ENCODE assay signal across 9 mouse cellular contexts in the genomic region with DNA sequence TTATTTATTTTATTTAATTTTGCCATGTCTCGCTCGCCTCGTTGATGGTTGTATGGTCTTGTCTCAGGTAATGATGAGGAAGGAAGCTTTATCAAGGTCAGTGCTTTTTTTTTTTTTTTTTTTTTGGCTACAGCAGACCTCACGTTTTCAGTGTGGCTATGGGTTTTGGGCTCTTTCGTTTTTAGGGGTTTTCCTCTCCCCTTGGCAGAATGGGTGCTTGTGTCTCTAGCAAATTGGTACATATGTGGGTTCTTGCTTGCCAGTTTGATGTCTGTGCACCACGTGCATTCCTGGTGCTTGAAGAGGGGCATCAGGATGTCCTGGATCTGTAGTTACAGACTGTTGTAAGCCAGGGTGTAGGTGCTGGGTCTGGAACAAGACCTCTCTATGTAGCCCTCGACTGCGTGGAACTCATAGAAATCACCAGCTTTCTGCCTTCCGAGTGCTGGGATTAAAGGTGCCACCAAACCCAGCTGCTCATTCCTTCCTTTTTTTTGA. TPM values are rescaled to one million over a fixed set of nuclear protein-coding genes. Genes with fewer than 3 reads are reported as not detected.
A peak's percentile ranks its signal among the peaks of the same experiment; 100 is the strongest.
DNase-seq lines count a peak whose midpoint lies in the region; ATAC-seq and TF ChIP-seq lines count a peak whose summit lies in the region.
"Had no signal": no experiment of that assay in that cellular context is flagged by ENCODE, and none has a peak within 500 bp of the region (broad histone marks: within the 10 kb centered on the region; RNA-seq: fewer than 3 reads in every experiment).

No protein-coding gene starts in this region.

- H3K9me3 ChIP-seq in embryonic facial prominence, embryonic 14.5 days (ENCODE audit: control insufficient read depth, low read length), result no peaks in the 10 kb centered on the region
- no peaks in the 10 kb centered on the region for H3K9me3 ChIP-seq in limb, embryonic 11.5 days (ENCODE audit: control insufficient read depth, low read length)

- peak overlapping the region; percentile 77 for H3K4me3 ChIP-seq in left cerebral cortex, adult 2 months
- peak overlapping the region; percentile 98 for H3K4me3 ChIP-seq in embryonic facial prominence, embryonic 14.5 days (ENCODE audit: low read depth, low read length)
- peak overlapping the region; percentile 92 for H3K4me3 ChIP-seq in limb, embryonic 11.5 days (ENCODE audit: low read depth, low read length)
- peak overlapping the region; percentile 4; the same call in 1 of the 2 replicates for H3K4me3 ChIP-seq in olfactory bulb, adult 2 months (ENCODE audit: insufficient read depth, low read depth, low read length)

- ATAC-seq in embryonic facial prominence, embryonic 14.5 days (ENCODE audit: low read depth), result no peak
- no peak for ATAC-seq in limb, embryonic 11.5 days (ENCODE audit: insufficient number of reproducible peaks, low FRiP score, low TSS enrichment, low read depth)
- no peak for ATAC-seq in inflammation-experienced regulatory T-cells, adult 6 months

- peaks cover 6% of the 10 kb centered on the region; the same call in 1 of the 2 replicates for H3K4me1 ChIP-seq in embryonic facial prominence, embryonic 14.5 days (ENCODE audit: control insufficient read depth, insufficient read depth, low read length)
- 0 out of 2 replicates have a peak, but pooled peaks cover 2% of the 10 kb centered on the region for H3K4me1 ChIP-seq in limb, embryonic 11.5 days (ENCODE audit: control insufficient read depth, insufficient read depth, low read length)
- peaks cover 14% of the 10 kb centered on the region for H3K4me1 ChIP-seq in olfactory bulb, adult 2 months (ENCODE audit: control insufficient read depth, insufficient read depth, low read length)

- H3K27me3 ChIP-seq in embryonic facial prominence, embryonic 14.5 days (replicated peaks; ENCODE audit: control insufficient read depth, insufficient read depth, low read length), result no peaks in the 10 kb centered on the region
- no peaks in the 10 kb centered on the region for H3K27me3 ChIP-seq in limb, embryonic 11.5 days (ENCODE audit: control insufficient read depth, insufficient read depth, low read length)

- no peak for DNase-seq in left cerebral cortex, adult 2 months (ENCODE audit: extremely low spot score in 1 of 2, low spot score in 2 of 2)
- no peak for DNase-seq in left cerebral cortex, postnatal 36 days (ENCODE audit: low spot score in 2 of 2)
- DNase-seq in embryonic facial prominence, embryonic 14.5 days (ENCODE audit: low spot score), result no peak
- no peak for DNase-seq in limb, embryonic 11.5 days (ENCODE audit: low spot score)
- DNase-seq in c-Kit-positive CD71-positive TER-119-positive erythroid progenitor cells, embryonic 14.5 days (ENCODE audit: low spot score), result no peak
- DNase-seq in cerebellum, adult 9-11 months, result no peak
- DNase-seq: kidney, postnatal 25 days had no signal

- TF ChIP-seq CTCF in left cerebral cortex, adult 2 months (IDR thresholded peaks at IDR 0.05), result no peak
- TF ChIP-seq CTCF in olfactory bulb, adult 2 months (IDR thresholded peaks at IDR 0.05; ENCODE audit: insufficient read depth, low read depth, low read length), result no peak

- 51% methylated on average over 9 of the region's 9 CpGs for WGBS in embryonic facial prominence, embryonic 14.5 days
- WGBS in limb, embryonic 11.5 days, result 64% methylated on average over 9 of the region's 9 CpGs
- 35% methylated on average over 9 of the region's 9 CpGs for WGBS in olfactory bulb, adult 2 months

- H3K9ac ChIP-seq in embryonic facial prominence, embryonic 14.5 days (ENCODE audit: low read depth, low read length), result peak overlapping the region; percentile 87
- H3K9ac ChIP-seq in limb, embryonic 11.5 days (ENCODE audit: low read length), result no peak overlapping the region; the same call in 1 of the 2 replicates

- peaks cover 9% of the 10 kb centered on the region for H3K36me3 ChIP-seq in embryonic facial prominence, embryonic 14.5 days (ENCODE audit: control insufficient read depth, insufficient read depth, low read length)
- peaks cover 7% of the 10 kb centered on the region; the same call in 1 of the 2 replicates for H3K36me3 ChIP-seq in limb, embryonic 11.5 days (ENCODE audit: control insufficient read depth, insufficient read depth, low read length)

- intact Hi-C loops in left cerebral cortex, adult 2 months (cut with DNase I), result no loop called here
- intact Hi-C loops in left cerebral cortex, postnatal 36 days (cut with DNase I), result no loop called here

- no peak overlapping the region for H3K27ac ChIP-seq in left cerebral cortex, adult 2 months
- H3K27ac ChIP-seq in embryonic facial prominence, embryonic 14.5 days (replicated peaks; ENCODE audit: low read depth, low read length), result no peak overlapping the region
- H3K27ac ChIP-seq in limb, embryonic 11.5 days (replicated peaks; ENCODE audit: low read depth, low read length), result no peak overlapping the region
- H3K27ac ChIP-seq in olfactory bulb, adult 2 months (ENCODE audit: insufficient read depth, low read depth, low read length), result no peak overlapping the region

- peak overlapping the region; percentile 87 for H3K4me2 ChIP-seq in embryonic facial prominence, embryonic 14.5 days (ENCODE audit: low read depth, low read length)
- peak overlapping the region; percentile 69 for H3K4me2 ChIP-seq in limb, embryonic 11.5 days (ENCODE audit: low read depth, severe bottlenecking)

- TF ChIP-seq POLR2A in olfactory bulb, adult 2 months (IDR thresholded peaks at IDR 0.05; ENCODE audit: insufficient read depth, low read depth, low read length), result no peak

RNA-seq across cellular contexts. Expression of gene Naa25, which starts 1.3 kb away (rescaled TPM):
- total RNA-seq in left cerebral cortex, adult 2 months (2021), result 10 to 100 TPM; 42.9 to 43.3 TPM
- total RNA-seq in left cerebral cortex, postnatal 36 days (2021), result 10 to 100 TPM; 39.4 to 40.7 TPM
- polyA plus RNA-seq in embryonic facial prominence, embryonic 14.5 days (2014; fragmentation: Nextera tagmentation; extraction: Ambion mirVana), result 38.0 and 40.3 TPM in 2 replicates
- polyA plus RNA-seq in limb, embryonic 11.5 days (2014; fragmentation: Nextera tagmentation; extraction: Ambion mirVana), result 42.6 and 47.0 TPM in 2 replicates
- not detected in 2 replicates for polyA plus RNA-seq in olfactory bulb, adult 2 months (2012; ENCODE audit: insufficient read depth, insufficient read length, low replicate concordance, missing spikeins)
- 10 to 100 TPM; 26.1 to 40.4 (median 35.0) TPM for polyA plus RNA-seq in inflammation-experienced regulatory T-cells, adult 6 months (2017; shearing (Covaris generic))

RNA-seq across cellular contexts. Expression of gene Trafd1, which starts 13.6 kb away (rescaled TPM):
- total RNA-seq in left cerebral cortex, adult 2 months (2021), result 10 to 100 TPM; 78.9 to 81.2 TPM
- 10 to 100 TPM; 83.3 to 93.0 TPM for total RNA-seq in left cerebral cortex, postnatal 36 days (2021)
- polyA plus RNA-seq in embryonic facial prominence, embryonic 14.5 days (2014; fragmentation: Nextera tagmentation; extraction: Ambion mirVana), result 71.8 and 75.8 TPM in 2 replicates
- polyA plus RNA-seq in limb, embryonic 11.5 days (2014; fragmentation: Nextera tagmentation; extraction: Ambion mirVana), result 59.7 and 66.6 TPM in 2 replicates
- not detected in 2 replicates for polyA plus RNA-seq in olfactory bulb, adult 2 months (2012; ENCODE audit: insufficient read depth, insufficient read length, low replicate concordance, missing spikeins)
- 10 to 100 TPM; 31.6 to 50.8 (median 39.1) TPM for polyA plus RNA-seq in inflammation-experienced regulatory T-cells, adult 6 months (2017; shearing (Covaris generic))

RNA-seq across cellular contexts. Expression of gene Tmem116, which starts 52.7 kb away (rescaled TPM):
- 1 to 10 TPM; 7.5 to 8.7 TPM for total RNA-seq in left cerebral cortex, adult 2 months (2021)
- 1 to 10 TPM; 9.2 to 9.4 TPM for total RNA-seq in left cerebral cortex, postnatal 36 days (2021)
- polyA plus RNA-seq in embryonic facial prominence, embryonic 14.5 days (2014; fragmentation: Nextera tagmentation; extraction: Ambion mirVana), result 2.6 and 3.6 TPM in 2 replicates
- polyA plus RNA-seq in limb, embryonic 11.5 days (2014; fragmentation: Nextera tagmentation; extraction: Ambion mirVana), result 0.99 and 1.1 TPM in 2 replicates
- polyA plus RNA-seq in olfactory bulb, adult 2 months (2012; ENCODE audit: insufficient read depth, insufficient read length, low replicate concordance, missing spikeins), result not detected in 2 replicates
- 1 to 10 TPM in 2 of 3 experiments, under 1 TPM in 1; 0.24 to 3.1 (median 1.1) TPM for polyA plus RNA-seq in inflammation-experienced regulatory T-cells, adult 6 months (2017; shearing (Covaris generic))

RNA-seq across cellular contexts. Expression of gene Erp29, which starts 53.3 kb away (rescaled TPM):
- total RNA-seq in left cerebral cortex, adult 2 months (2021), result 100 to 1,000 TPM; 129 to 136 TPM
- 100 to 1,000 TPM; 140 to 151 TPM for total RNA-seq in left cerebral cortex, postnatal 36 days (2021)
- 157 and 159 TPM in 2 replicates for polyA plus RNA-seq in embryonic facial prominence, embryonic 14.5 days (2014; fragmentation: Nextera tagmentation; extraction: Ambion mirVana)
- polyA plus RNA-seq in limb, embryonic 11.5 days (2014; fragmentation: Nextera tagmentation; extraction: Ambion mirVana), result 95.4 and 100 TPM in 2 replicates
- polyA plus RNA-seq in olfactory bulb, adult 2 months (2012; ENCODE audit: insufficient read depth, insufficient read length, low replicate concordance, missing spikeins), result 277 TPM in 1 of 2 replicates, not detected in the other
- 10 to 100 TPM; 70.3 to 77.7 (median 74.5) TPM for polyA plus RNA-seq in inflammation-experienced regulatory T-cells, adult 6 months (2017; shearing (Covaris generic))

Comparison
In these comparisons a context has a peak if more than half of its experiments do, and no peak if none do; other contexts are left out.
1. H3K4me3 ChIP-seq: peak in every context shown above with its lines; median percentile 98 in embryonic facial prominence, embryonic 14.5 days; 92 in limb, embryonic 11.5 days; 77 in left cerebral cortex, adult 2 months; 4 in olfactory bulb, adult 2 months.